Mouse (Mus musculus) neural tube, embryonic 13.5 days (tissue): ENCODE measurements around the gene Slc7a10. TPM values are rescaled to one million over a fixed set of nuclear protein-coding genes. Genes with fewer than 3 reads are reported as not detected.

Experiments
- ATAC-seq: fragments of 200-750 bp; cut with Nextera tagmentation; 2 replicates; pipeline ENCODE4 v1.8.0; 2017; ENCODE audit warnings: low read depth, mild to moderate bottlenecking, moderate TSS enrichment, moderate library complexity
- H3K27ac ChIP-seq: fragments of 300-500 bp; sonication (generic); replicated peaks from 2 replicates; pipeline ENCODE4 v1.5.1; 2015; ENCODE audit warnings: moderate library complexity, mild to moderate bottlenecking, inconsistent platforms
- H3K27me3 ChIP-seq: fragments of 300-500 bp; sonication (generic); 2 replicates; pipeline ENCODE4 v1.6.1; 2015; ENCODE audit warnings: mild to moderate bottlenecking, inconsistent platforms
- H3K36me3 ChIP-seq: fragments of 300-500 bp; sonication (generic); 2 replicates; pipeline ENCODE4 v1.6.1; 2015; ENCODE audit warnings: mild to moderate bottlenecking, inconsistent platforms
- H3K4me1 ChIP-seq: fragments of 300-500 bp; sonication (generic); replicated peaks from 2 replicates; pipeline ENCODE4 v1.6.1; 2015; ENCODE audit warnings: inconsistent platforms
- H3K4me2 ChIP-seq: fragments of 300-500 bp; sonication (generic); 2 replicates; pipeline ENCODE4 v1.6.1; 2015; ENCODE audit warnings: inconsistent platforms, mild to moderate bottlenecking, moderate library complexity
- H3K4me3 ChIP-seq: fragments of 300-500 bp; sonication (generic); 2 replicates; pipeline ENCODE4 v1.5.1; 2015; ENCODE audit warnings: mild to moderate bottlenecking, inconsistent platforms
- H3K9ac ChIP-seq: fragments of 300-500 bp; sonication (generic); 2 replicates; pipeline ENCODE4 v1.6.1; 2015; ENCODE audit warnings: moderate library complexity, mild to moderate bottlenecking, inconsistent platforms
- H3K9me3 ChIP-seq: fragments of 300-500 bp; sonication (generic); 2 replicates; pipeline ENCODE4 v1.6.1; 2016; ENCODE audit warnings: inconsistent platforms
- WGBS: fragments of 180-500 bp; shearing (Covaris S2); methylation state at CpG from one replicate; pipeline ENCODE4 v1.1.7; 2015; 5-methylcytosine and 5-hydroxymethylcytosine counted together
- polyA plus RNA-seq: library from polyadenylated mRNA; unstranded; fragments of >200 nt; fragmentation: Nextera tagmentation; extraction: Ambion mirVana; gene quantifications from 2 replicates; pipeline ENCODE4 v1.2.1, GENCODE M21; 2015

Slc7a10 gene
- polyA plus RNA-seq, 1 experiment from 2014 or later: 6.2 TPM

DNA sequence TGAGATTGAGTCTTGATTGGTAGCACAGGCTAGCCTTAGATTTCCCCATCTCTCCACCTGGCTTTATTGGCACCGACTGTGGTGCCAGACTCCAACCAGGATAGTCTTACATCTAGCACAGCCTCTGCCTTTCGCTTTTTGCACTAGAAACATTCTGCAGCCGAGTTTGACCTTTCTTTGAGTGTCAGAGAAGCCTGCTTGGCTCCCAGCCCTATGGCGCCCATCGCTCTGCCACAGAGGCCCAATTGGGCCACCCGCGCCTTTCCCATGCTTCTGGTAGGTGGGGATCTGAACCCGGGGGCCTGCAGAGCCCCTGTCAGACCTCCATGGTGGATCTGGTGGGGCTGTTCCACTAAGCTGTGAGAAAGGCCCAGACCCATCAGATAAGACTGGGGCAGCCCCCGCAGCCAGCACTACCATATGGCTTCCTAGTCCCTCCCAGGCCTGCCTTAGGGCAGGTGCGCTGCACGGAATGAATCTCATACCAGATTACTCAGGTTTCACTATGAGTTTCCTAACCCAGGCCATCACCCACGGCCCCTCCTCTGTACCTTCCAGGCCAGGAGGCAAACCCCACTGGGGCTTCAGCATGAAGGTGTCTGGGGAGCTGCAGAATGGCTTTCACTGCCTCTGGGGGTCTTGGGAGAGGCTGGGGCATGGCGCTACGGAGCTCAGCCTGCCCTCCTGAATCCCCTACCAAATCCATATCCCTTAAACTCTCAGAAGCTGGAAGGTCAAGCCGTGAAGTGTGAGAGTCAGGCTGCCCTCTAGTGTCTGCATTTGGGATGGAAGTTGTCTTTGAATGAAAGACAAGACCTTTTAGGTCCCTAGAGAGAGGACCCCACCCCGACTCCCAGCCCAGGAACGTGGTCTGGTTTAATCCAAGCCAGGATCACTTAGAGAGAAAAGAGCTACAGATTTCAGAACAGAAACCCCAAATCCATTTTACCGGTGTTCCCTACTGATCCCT, 9.5 kb upstream of the Slc7a10 start:
- Histone ChIP-seq H3K4me3 (no peak overlapping the region), H3K4me2 (no peak overlapping the region), H3K27me3 (peaks cover 14% of the 10 kb centered on the region), H3K4me1 (peaks cover 5% of the 10 kb centered on the region; the same call in 1 of the 2 replicates), H3K9me3 (no peaks in the 10 kb centered on the region), H3K9ac (no peak overlapping the region), H3K36me3 (no peaks in the 10 kb centered on the region), H3K27ac (no peak overlapping the region)
- 53% methylated on average over 18 of the region's 18 CpGs for WGBS
- ATAC-seq: no peak

DNA sequence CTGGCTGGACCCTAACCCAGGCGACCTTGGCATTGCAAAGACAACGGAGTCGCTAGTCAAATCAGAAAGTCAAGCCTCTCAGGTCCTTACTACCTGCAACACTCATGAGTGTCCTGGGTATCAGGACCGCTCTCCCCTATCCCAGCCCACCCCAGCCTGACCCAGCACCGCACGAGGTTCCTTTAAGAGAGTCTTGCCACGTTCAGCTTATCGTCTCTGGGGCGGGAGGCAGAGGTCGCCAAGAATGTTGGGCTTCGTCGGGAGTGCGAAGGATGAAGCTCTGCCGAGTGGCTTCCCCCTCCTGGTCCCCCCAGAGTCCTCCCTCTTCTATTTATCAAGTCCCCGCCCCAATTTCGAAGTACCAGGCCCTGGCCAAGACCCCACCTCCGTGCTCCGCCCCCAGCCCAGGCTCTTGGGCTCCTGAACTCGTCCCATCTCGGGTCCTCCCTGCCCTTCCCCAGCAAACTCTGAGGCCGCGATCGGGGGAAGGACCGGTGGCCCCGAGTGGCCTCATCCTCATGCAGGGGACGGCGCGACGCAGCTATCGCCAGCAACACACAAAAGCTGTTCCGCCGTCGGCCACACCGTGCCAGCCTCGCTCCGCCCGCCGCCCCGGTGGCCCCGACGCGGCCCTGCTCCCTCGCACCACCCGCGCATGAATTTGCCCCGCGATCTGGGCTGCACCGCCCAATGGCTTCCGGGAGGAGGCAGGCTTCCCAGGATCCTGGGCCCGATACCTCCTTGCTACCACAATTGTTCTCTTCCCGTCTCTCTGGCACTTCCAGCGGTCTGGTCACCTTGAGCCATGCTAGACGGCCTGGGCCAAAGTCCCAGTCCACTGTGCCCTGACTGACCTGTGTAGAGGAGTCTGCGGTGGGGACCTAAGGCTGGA, 1.1 kb upstream of the Slc7a10 start:
- peaks cover 9% of the 10 kb centered on the region; the same call in 1 of the 2 replicates for H3K9me3 ChIP-seq
- H3K27me3 ChIP-seq: peaks cover 56% of the 10 kb centered on the region
- H3K4me3 ChIP-seq: peak overlapping the region; percentile 34
- no peaks in the 10 kb centered on the region for H3K36me3 ChIP-seq
- no peak overlapping the region for H3K27ac ChIP-seq
- H3K4me2 ChIP-seq: peak overlapping the region; percentile 57
- H3K4me1 ChIP-seq: peaks cover 20% of the 10 kb centered on the region
- peak; percentile 72 for ATAC-seq
- WGBS: 3% methylated on average over 54 of the region's 54 CpGs
- H3K9ac ChIP-seq: peak overlapping the region; percentile 61

DNA sequence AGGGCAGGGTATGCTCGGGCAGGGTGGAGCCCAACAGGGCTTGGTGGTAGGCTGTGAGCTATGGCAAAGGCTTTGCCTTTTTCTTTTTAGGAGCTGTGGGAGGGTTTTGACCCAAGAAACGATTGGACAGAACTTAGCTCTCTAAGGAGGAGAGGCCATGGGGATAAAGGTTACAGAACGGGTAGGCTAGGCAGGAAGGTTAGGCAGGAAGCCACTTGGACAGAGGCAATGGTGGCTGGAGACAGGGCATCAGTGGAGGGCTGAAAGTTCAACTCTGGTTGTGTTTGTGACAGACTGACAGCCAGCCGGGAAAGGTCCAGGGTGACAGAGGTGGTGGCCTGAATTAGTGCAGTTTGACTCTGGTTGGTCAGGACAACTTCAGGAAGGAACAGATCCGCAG, 3.5 kb downstream of the Slc7a10 start:
- no peaks in the 10 kb centered on the region for H3K36me3 ChIP-seq
- no peak overlapping the region for H3K4me2 ChIP-seq
- no peak overlapping the region for H3K9ac ChIP-seq
- peaks cover 19% of the 10 kb centered on the region for H3K4me1 ChIP-seq
- no peak overlapping the region for H3K27ac ChIP-seq
- no peaks in the 10 kb centered on the region for H3K9me3 ChIP-seq
- H3K27me3 ChIP-seq: peaks cover 42% of the 10 kb centered on the region
- WGBS: 80% methylated on average over 5 of the region's 5 CpGs
- no peak for ATAC-seq
- no peak overlapping the region for H3K4me3 ChIP-seq

DNA sequence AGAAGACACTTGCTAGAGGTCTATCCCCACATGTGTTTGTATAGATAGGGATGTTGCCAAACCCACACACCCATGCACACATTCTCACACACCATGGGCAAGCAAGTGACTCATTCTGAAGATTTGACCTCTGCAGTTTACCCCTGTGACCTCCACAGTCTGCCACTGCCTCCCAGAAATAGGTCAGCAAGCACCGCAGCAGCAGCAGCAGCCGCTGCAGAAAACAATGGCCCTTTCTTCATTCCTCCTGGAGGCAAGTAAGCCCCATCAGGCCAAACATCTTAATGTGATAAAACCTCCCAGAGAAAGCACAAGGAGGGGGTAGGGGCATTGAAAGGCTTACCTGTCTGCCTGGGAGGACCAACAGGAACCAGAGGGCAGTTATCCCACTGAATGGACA, 5.1 kb downstream of the Slc7a10 start:
- H3K27ac ChIP-seq: no peak overlapping the region
- no peak overlapping the region for H3K9ac ChIP-seq
- peaks cover 4% of the 10 kb centered on the region for H3K4me1 ChIP-seq
- ATAC-seq: no peak
- no peak overlapping the region for H3K4me2 ChIP-seq
- no peak overlapping the region for H3K4me3 ChIP-seq
- H3K27me3 ChIP-seq: peaks cover 26% of the 10 kb centered on the region
- WGBS: 19% methylated on average over 2 of the region's 2 CpGs
- no peaks in the 10 kb centered on the region for H3K36me3 ChIP-seq
- no peaks in the 10 kb centered on the region for H3K9me3 ChIP-seq

DNA sequence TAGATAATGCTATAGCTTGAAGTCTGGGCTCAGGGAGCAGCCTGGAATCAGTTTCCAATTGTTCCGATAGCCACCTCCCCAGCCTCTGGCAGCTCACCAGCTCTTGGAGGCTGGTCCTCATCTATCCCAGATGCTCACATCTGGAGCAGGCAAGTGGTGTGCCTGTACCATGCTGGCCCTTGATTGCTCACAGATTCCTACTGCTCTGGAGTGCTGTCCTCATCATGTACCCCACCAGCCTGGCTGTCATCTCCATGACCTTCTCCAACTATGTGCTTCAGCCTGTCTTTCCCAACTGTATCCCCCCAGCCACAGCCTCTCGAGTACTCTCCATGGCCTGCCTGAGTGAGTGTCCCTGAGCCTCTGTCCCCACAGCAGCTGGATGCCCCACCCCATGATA, 10.8 kb downstream of the Slc7a10 start:
- Histone ChIP-seq H3K4me3 (no peak overlapping the region), H3K9me3 (no peaks in the 10 kb centered on the region), H3K27ac (no peak overlapping the region), H3K27me3 (no peaks in the 10 kb centered on the region), H3K9ac (no peak overlapping the region), H3K36me3 (peaks cover 35% of the 10 kb centered on the region), H3K4me1 (peaks cover 6% of the 10 kb centered on the region; the same call in 1 of the 2 replicates), H3K4me2 (no peak overlapping the region)
- 0 out of 2 replicates have a peak, but pooled peaks have one; percentile 6 for ATAC-seq
- 69% methylated on average over 2 of the region's 2 CpGs for WGBS

DNA sequence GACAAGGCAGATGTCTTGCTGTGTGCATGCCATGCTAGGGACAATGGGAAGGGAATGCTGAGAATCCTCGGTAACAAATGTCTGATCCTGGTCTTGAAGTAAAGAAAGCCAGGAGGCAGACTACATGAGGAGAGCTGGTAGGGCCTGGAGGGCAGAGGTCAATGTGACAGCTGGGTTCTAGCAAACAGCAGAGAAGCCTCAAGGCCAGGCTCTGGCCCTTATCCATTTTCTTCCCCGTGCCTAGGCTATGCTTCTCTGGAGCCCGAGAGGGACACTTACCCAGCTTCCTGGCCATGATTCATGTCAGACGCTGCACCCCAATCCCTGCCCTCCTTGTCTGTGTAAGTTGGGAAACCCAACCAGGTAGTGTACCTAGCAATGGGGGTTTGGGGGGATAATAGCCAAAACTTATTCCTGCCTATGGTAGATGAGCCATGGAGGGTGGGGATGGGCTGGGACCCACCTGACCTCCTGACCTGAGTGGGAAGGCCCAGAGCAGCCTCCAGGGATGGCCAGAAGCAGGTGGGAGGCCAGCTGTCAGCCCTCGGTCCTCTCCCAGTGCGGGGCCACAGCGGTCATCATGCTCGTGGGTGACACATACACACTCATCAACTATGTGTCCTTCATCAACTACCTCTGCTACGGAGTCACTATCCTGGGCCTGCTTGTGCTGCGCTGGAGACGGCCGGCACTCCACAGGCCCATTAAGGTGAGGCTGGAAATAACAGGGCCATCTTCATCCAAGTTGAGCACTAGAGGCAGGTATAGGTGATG, 13.0 kb downstream of the Slc7a10 start:
- Histone ChIP-seq H3K27ac (no peak overlapping the region), H3K27me3 (no peaks in the 10 kb centered on the region), H3K9me3 (no peaks in the 10 kb centered on the region), H3K9ac (no peak overlapping the region), H3K4me3 (no peak overlapping the region), H3K4me2 (no peak overlapping the region), H3K4me1 (peaks cover 6% of the 10 kb centered on the region; the same call in 1 of the 2 replicates), H3K36me3 (peaks cover 57% of the 10 kb centered on the region)
- ATAC-seq: no peak
- WGBS: 91% methylated on average over 12 of the region's 12 CpGs

DNA sequence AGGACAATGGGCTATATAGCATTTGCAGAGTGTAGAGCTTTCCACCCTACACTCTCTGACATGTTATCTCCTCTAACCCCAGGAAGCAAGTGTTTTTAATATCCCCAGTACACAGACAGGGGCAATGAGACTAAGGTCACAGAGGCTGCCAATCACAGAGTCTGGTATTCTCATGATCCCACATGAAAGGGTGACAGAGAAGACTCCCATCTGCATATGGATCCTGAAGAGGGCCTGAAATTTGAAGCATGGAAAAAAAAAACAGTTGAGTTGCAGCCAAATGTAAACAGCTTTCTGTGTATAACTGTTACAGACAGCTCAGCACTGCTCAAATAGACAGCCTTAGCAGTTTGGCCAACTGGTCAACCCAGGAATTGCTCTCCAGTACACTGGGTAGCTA, 13.6 kb downstream of the Slc7a10 start:
- no peak overlapping the region for H3K27ac ChIP-seq
- no peak for ATAC-seq
- H3K4me1 ChIP-seq: peaks cover 6% of the 10 kb centered on the region; the same call in 1 of the 2 replicates
- no peaks in the 10 kb centered on the region for H3K27me3 ChIP-seq
- no peak overlapping the region for H3K9ac ChIP-seq
- peaks cover 63% of the 10 kb centered on the region for H3K36me3 ChIP-seq
- H3K4me2 ChIP-seq: no peak overlapping the region
- no peak overlapping the region for H3K4me3 ChIP-seq
- no peaks in the 10 kb centered on the region for H3K9me3 ChIP-seq

DNA sequence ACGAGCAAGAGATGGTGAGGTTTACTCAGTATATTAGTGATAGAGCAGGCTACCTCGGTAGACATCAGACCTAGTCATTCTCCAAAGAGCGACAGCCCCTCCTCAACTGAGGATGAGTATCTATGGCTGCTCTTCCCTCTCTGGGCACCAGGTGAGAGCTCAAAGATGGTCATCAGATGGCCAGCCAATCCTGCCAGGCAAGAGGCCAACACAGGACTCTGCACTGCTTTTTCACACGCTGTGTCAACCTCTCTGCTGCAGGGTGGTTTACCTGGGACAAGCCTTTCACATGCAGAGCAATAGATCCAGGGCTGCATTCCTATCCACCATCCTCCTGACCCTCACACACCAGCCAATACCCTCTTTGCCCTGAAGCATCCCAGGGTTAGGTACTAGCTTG, 25.6 kb downstream of the Slc7a10 start:
- H3K27ac ChIP-seq: no peak overlapping the region
- WGBS: 94% methylated on average over 4 of the region's 4 CpGs
- H3K9ac ChIP-seq: no peak overlapping the region
- no peaks in the 10 kb centered on the region for H3K27me3 ChIP-seq
- peaks cover 63% of the 10 kb centered on the region for H3K36me3 ChIP-seq
- H3K4me1 ChIP-seq: peaks cover 30% of the 10 kb centered on the region
- no peaks in the 10 kb centered on the region for H3K9me3 ChIP-seq
- no peak overlapping the region for H3K4me2 ChIP-seq
- no peak for ATAC-seq
- H3K4me3 ChIP-seq: no peak overlapping the region

DNA sequence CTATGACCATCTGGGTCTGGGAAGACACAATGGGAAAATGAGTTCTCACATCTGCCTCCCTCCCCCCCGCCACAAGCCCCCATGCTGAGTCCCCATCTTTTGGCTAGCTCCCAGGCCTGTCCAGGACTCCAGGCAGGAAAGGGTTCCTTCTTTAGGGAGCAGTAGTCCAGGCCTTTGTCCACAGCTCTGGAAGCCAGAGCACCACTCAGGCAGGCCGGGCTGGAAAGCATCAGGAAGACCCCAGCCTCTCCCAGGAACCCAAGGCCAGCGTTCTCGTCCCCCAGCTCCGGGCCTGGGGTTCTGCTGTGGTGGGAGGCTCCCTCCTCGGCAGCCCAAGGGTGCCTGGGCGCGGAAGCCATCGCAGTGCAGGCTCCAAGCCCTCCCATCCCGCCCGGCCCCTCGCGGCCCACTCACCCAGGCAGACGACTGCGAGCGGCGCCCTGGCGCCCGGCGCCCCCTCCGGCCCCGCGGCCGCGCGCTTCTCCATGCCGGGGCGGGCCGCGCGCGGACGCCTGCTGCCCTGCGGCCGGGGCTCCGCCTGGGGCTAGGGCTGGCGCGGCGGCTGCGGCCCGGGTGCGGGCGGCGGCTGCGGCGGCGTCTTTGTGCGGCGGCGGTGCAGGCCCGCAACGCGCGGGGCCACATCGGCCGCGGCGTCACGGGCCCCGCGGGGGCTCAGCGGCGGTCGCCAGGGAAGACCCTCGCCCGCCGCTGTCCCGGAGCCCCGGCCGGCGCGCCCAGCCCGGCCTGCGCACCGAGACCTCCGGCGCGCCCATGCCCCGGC, 28.4 kb downstream of the Slc7a10 start:
- Histone ChIP-seq H3K9me3 (no peaks in the 10 kb centered on the region), H3K4me3 (peak overlapping the region; percentile 89), H3K4me1 (peaks cover 30% of the 10 kb centered on the region), H3K9ac (peak overlapping the region; percentile 98), H3K36me3 (peaks cover 36% of the 10 kb centered on the region), H3K27ac (peak overlapping the region; percentile 93), H3K27me3 (no peaks in the 10 kb centered on the region), H3K4me2 (peak overlapping the region; percentile 78)
- peak; percentile 65 for ATAC-seq
- under 1% methylated on average over 69 of the region's 79 CpGs for WGBS

DNA sequence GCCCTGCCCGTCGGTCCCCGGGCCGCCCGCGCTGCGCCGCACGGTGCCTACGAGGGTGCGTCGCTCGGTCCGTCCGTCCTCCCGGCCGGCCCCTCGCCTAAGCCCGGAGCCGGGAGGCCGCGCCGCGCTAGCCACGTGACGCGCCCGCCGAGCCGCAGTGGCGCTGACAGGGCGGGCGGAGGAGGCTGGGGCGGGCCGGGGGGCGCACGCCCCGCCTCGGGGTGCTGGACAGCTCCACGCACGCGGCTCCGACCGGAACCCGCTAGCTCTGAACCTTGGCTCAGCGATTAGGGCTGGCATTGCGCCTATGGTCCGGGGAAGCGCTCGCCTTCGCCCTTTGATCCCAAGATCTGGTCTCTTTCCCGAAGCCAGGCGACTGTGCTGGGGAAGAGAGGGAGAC, 29.0 kb downstream of the Slc7a10 start, which contains the start of gene Lrp3:
Gene Lrp3, minus strand, starts transcription at position 274 of the 400 bp plus-strand sequence.
- no peaks in the 10 kb centered on the region for H3K9me3 ChIP-seq
- peak within 1 kb of the TSS; percentile 89 for H3K4me3 ChIP-seq
- H3K9ac ChIP-seq: peak within 1 kb of the TSS; percentile 98
- peaks cover 31% of the 10 kb centered on the region for H3K36me3 ChIP-seq
- WGBS: under 1% methylated on average over 51 of the region's 53 CpGs
- H3K27me3 ChIP-seq: no peaks in the 10 kb centered on the region
- peak; percentile 91 for ATAC-seq
- H3K27ac ChIP-seq: peak within 1 kb of the TSS; percentile 93
- peak within 1 kb of the TSS; percentile 78 for H3K4me2 ChIP-seq
- peaks cover 30% of the 10 kb centered on the region for H3K4me1 ChIP-seq

DNA sequence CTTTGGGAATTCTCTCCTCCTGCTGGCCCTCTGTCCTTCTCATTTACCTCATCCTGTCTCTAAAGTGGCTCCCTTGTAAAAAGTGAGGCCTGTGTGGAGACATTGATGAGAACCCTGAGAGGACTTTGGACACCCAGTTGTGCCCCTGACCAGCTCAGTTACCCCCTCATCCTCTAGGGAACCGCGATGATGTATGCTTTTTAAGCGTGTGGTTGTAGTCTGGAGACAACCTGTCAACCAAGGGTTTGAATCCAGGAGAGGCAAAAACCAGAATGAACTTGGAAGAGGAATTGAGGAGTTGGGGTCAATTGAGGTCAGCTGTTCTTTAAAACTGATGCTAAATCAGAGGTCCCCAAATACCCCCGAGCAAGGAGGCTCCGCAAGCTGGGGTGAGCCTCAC, 29.5 kb downstream of the Slc7a10 start:
- no peaks in the 10 kb centered on the region for H3K9me3 ChIP-seq
- peak overlapping the region; percentile 93 for H3K27ac ChIP-seq
- peak overlapping the region; percentile 89 for H3K4me3 ChIP-seq
- WGBS: 44% methylated on average over 5 of the region's 5 CpGs
- ATAC-seq: no peak
- H3K9ac ChIP-seq: peak overlapping the region; percentile 98
- peak overlapping the region; percentile 78 for H3K4me2 ChIP-seq
- no peaks in the 10 kb centered on the region for H3K27me3 ChIP-seq
- peaks cover 30% of the 10 kb centered on the region for H3K4me1 ChIP-seq
- H3K36me3 ChIP-seq: peaks cover 25% of the 10 kb centered on the region
